ENCODE assay signal across 27 mouse cellular contexts in the genomic region with DNA sequence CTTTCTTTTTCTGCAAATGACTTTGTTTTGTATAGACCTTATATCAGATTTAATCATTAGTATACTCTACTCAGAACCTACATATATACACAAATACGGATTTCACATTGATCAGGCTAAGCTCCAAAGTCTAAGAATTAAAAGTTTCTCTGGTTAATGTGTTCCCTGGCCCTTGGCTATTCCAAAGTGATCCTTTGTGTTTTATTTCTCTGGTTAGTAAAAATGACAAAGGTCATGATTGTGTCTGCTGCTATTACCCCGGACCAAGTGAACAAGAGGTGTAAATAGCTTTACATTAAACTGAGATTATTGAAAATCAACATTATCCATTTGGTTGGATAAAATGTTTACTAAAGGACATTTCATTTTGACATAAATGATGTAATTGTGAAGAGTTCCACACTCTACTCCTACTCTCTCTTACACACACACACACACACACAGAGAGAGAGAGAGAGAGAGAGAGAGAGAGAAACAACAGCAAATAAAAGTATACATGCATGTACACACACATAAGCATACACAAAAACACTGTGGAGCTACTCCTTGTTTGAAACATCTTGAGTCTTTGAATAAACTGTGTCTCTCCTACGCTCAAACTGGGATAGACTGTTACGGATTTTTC. TPM values are rescaled to one million over a fixed set of nuclear protein-coding genes. Genes with fewer than 3 reads are reported as not detected.
"Had no signal": no experiment of that assay in that cellular context is flagged by ENCODE, and none has a peak within 500 bp of the region (broad histone marks: within the 10 kb centered on the region; RNA-seq: fewer than 3 reads in every experiment).

No protein-coding gene starts in this region.

- H3K9me3 ChIP-seq: lung, embryonic 15.5 days; midbrain, embryonic 10.5 days; midbrain, embryonic 12.5 days; neural tube, embryonic 13.5 days; neural tube, embryonic 15.5 days had no signal

- ATAC-seq: midbrain, embryonic 16.5 days had no signal

- H3K27ac ChIP-seq: liver, embryonic 14.5 days; lung, embryonic 15.5 days; midbrain, embryonic 10.5 days; midbrain, embryonic 12.5 days; neural tube, embryonic 13.5 days; neural tube, embryonic 15.5 days had no signal

- H3K4me1 ChIP-seq: lung, embryonic 15.5 days; midbrain, embryonic 12.5 days; neural tube, embryonic 13.5 days; neural tube, embryonic 15.5 days had no signal

- DNase-seq: lung, adult 18-20 months; lung, postnatal 10 days; lung, postnatal 4 days; midbrain, embryonic 14.5 days; retina, postnatal 1 day; right cerebral cortex, adult 18-20 months; right cerebral cortex, postnatal 25 days; right cerebral cortex, postnatal 4 days; spleen, adult 18-20 months; thymus, adult 18-20 months; thymus, postnatal 14 days; thymus, postnatal 36 days had no signal

- H3K9ac ChIP-seq: liver, embryonic 14.5 days; lung, embryonic 15.5 days; midbrain, embryonic 12.5 days; neural tube, embryonic 13.5 days; neural tube, embryonic 15.5 days had no signal

- H3K4me3 ChIP-seq: lung, embryonic 15.5 days; midbrain, embryonic 10.5 days; midbrain, embryonic 12.5 days; myocyte; neural tube, embryonic 13.5 days; neural tube, embryonic 15.5 days had no signal

- H3K4me2 ChIP-seq: lung, embryonic 15.5 days; midbrain, embryonic 12.5 days; neural tube, embryonic 13.5 days; neural tube, embryonic 15.5 days had no signal

- H3K36me3 ChIP-seq: lung, embryonic 15.5 days; midbrain, embryonic 10.5 days; midbrain, embryonic 12.5 days; neural tube, embryonic 13.5 days; neural tube, embryonic 15.5 days had no signal

- H3K27me3 ChIP-seq: lung, embryonic 15.5 days; midbrain, embryonic 12.5 days; neural tube, embryonic 13.5 days; neural tube, embryonic 15.5 days had no signal

RNA-seq across cellular contexts. Expression of gene Fmo2, which starts 16.5 kb away (rescaled TPM):
- total RNA-seq: megakaryocyte, adult 5-6 weeks; megakaryocyte-erythroid progenitor cell, adult 5-6 weeks had no signal
- polyA plus RNA-seq: midbrain, embryonic 14.5 days; myocyte; neural tube, embryonic 11.5 days had no signal

RNA-seq across cellular contexts. Expression of gene Fmo6, which starts 22.3 kb away (rescaled TPM):
- total RNA-seq: megakaryocyte, adult 5-6 weeks; megakaryocyte-erythroid progenitor cell, adult 5-6 weeks had no signal
- polyA plus RNA-seq: liver, embryonic 14.5 days; liver, embryonic 16.5 days; lung, embryonic 15.5 days; midbrain, embryonic 10.5 days; midbrain, embryonic 12.5 days; midbrain, embryonic 14.5 days; midbrain, embryonic 16.5 days; myocyte; neural tube, embryonic 11.5 days; neural tube, embryonic 13.5 days; small intestine, adult 2 months; stomach, embryonic 16.5 days; thymus, postnatal 0 days had no signal

RNA-seq across cellular contexts. Expression of gene Fmo1, which starts 48.6 kb away (rescaled TPM):
- total RNA-seq: megakaryocyte, adult 5-6 weeks; megakaryocyte-erythroid progenitor cell, adult 5-6 weeks had no signal
